Mouse (Mus musculus): ENCODE measurements around the gene Mea1. TPM values are rescaled to one million over a fixed set of nuclear protein-coding genes. Genes with fewer than 3 reads are reported as not detected.

Mea1 gene
- total RNA-seq, 2 experiments from 2014 or later = 44.2 to 47.1 TPM

GRCm38 (mm10) chr17:46661981-46662380 lies 16.6 kb upstream of the Mea1 start:
- intact Hi-C loops (cut with DNase I) = no loop called here
- no peak for DNase-seq

- intact Hi-C loops (cut with DNase I) = no loop called here
- peak in 1 of 2 experiments; percentile 50 for DNase-seq
Observed at GRCm38 (mm10) chr17:46662730-46663129, 15.9 kb upstream of the Mea1 start.

DNA sequence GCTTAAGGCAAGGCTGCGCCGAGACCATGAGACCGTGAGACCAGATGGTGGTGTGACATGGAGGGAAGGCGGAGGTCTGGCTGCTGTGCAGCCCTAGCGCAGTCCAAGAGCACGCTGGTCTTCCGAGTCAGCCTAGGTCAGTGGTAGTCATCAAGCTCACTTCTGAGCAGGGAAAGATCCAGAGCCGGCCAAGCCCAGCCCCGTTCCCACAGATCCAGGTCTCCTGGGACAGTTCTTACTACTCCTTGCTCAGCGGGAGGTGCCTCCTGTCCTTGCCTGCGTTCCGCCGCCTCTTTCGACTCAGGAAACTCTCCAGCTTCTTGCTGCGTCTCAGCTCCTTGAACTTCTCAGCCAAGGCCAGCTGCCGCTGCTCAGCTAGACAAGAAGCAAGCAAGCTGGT lies 10.9 kb upstream of the Mea1 start:
- peak; percentile 27 to 35 for DNase-seq
- intact Hi-C loops (cut with DNase I) = no loop called here

DNA sequence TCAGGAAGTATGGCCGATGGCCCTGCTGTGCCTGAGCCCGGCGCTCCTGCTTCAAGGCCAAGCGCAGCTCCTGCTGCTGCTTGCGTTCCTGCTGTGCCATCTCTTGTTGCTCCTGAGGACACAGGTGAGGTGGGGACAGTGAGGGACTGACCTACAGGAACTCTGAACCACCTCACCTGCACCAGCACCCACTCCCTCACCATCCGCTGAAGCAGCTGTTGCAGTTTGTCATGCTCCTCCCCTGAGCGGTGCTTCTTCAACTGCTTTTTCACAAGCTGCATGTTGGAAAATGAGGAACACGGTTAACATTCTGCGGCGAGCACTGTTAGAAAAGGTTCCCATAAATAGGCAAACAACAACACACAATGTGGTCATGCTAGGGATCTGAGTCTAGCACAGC lies 8.7 kb upstream of the Mea1 start:
- no peak for DNase-seq
- intact Hi-C loops (cut with DNase I) = no loop called here

DNA sequence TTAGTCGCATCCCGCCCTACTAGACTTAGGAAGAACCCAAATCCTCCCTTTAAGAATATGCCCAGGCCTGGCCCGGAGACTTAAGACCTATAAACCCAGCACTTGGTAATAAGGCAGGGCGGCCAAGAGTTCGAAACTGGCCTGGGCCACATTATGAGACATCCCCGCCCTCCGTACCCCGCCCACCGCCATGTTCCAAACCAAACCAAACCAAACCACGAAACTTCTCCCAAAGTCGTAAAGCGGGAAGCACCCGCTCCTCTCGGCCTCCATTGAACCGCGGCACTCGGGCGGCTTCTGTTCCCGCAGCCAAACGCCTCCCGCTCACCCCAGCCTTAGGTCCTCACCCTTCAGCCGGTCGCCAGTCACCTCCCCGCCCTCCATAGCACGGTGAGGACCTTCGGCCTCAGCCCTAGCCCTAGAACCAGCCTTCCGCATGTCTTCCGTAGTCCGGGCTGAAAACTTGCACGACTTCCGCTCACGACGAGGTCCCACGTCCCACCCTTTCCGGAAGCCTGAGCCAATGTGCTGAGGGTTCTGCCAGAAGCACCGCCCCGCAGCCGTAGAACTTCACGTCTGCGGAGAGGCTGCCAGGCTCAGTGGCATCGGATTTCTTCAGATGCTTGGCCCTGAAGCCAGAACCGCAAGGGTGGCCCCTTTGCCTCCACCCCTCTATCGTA lies 4.6 kb upstream of the Mea1 start, which contains the start of gene Rrp36:
Gene Rrp36 (minus strand): TSS at position 503 of the 680 bp plus-strand sequence.
- intact Hi-C loops (cut with DNase I) = no loop called here
- peak; percentile 89 to 95 for DNase-seq

DNA sequence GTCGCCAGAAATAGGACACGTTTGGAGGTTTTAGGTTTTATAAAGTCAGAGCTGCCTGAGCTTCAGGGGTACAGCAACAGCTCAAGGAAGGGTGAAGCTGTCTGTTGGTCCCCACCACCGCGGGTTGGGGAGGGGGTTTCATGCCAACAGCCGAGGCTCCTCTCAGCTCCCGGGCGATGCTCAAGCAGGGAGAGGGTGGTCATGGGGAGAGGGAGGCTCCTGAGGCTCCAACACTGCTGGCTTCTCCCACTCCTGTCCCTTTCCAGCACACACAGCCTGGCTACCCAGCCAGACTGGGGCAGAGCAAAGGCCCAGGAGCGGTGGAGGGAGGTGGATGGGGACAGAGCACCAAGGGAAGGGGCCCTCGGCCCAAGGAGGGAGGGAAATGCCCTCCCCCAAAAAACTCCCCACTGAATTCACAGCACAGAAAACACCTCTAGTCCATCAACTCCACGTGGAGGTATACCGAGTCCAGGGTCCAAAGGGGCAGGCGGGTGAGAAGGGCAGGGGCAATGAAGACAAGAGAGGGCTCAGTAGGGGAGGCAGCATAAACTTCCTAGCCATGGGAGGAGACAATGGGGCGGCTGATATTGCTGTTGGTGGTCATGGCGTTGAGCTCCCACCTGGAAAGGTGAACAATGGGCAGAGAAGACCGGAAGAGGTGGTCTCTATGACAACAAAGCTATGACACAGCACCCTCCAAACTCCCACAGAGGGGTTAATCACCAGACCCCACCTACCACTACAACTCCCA lies 3.9 kb upstream of the Mea1 start:
- intact Hi-C loops (cut with DNase I) = no loop called here
- no peak for DNase-seq

DNA sequence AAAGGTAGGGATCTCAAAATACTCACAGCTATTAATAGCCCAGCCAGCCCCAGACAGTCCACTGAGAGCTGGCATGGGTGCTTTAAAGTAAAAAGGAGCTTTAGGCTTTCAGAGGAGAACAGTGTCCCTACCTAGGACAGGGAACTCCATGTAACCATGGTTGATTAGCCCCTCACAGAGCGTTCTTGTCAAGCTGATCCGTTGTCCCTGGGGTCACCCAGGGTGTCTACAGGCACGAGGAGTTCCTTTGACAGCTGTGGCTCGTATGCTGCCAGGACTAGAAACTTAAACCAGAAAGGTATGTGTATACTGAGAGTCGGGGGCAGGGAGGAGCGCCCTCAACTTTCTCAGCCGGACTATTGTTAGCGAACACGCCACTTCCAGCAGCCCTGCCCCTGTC lies 318 bp downstream of the Mea1 start:
- DNase-seq = no peak
- intact Hi-C loops (cut with DNase I) = no loop called here

DNA sequence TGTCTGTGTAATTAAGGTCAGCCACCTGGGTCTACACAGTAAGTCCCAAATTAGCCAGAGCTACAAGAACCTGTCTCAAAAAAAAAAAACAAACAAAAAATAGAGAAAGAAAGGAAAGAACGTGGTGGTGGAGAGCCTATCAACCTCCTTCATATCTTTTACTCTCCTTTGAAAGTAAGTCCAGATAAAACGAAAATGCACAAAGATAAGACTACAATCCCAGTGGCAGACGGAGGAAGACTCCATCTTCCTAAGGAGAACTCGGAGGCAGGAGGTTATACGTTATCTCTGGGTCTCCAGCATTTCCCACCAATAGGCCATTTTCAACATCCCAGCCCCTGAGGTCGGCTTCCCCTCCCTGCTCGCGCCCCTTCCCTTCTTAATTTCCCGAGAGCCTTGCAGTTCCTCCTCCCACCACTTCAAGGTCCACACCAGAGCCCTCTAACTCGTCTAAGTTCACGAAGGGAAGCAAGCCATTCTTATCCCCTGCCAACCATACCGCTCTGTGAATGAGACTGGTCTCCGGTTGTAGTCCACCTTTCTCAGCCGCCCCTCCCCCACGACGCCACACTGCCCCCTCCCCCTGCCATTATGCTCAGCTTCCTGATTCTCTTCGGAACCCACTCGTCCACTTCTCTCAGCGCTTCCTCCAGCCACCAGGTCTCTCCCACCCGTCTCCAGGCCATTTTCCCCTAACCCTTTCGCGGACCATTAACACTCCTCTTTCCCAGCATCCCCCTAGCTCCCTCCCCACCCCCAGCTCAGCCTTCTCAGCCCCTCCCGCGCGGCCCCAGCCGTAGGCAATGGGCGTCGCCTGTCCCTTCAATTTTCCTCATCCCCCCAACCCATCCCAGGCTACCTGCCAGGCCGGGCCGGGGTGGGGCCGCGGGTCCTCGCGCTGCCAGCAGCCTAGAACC lies 1.5 kb downstream of the Mea1 start:
- DNase-seq = peak; percentile 59 to 62
- intact Hi-C loops (cut with DNase I) = loop anchor here (2.0 kb wide), 1 partner anchor 31 kb away; no protein-coding TSS in a partner anchor

DNA sequence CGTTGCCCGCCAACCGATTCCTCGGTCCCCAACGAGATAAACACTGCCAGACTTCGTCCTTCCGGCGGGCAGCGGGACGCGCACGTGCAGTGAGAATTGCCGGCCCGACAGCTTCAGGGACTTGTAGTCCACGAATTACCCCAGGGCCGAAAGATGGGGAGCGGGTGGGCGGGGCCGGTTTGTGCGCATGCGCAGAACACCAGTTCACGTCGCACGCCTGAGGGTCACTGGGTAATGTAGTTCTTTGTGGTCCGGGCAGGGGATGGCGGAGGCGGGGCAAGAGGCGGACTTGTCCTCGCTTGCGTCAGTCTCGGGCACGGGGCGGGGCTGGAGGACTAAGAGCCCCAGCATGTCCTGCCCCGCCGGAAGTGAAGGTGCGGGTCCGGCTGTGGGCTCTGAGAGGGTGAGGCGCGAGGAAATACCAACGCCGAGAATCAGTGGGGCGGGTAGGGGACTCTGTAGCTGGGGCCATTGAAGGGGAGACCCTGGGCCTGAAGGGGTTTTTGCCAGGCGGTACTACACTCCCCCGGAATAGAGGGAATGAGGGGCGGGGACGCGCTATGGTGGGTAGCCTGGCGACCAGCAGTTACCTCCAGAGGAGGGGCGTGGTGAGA lies 2.3 kb downstream of the Mea1 start, which contains the start of gene Klhdc3:
Gene Klhdc3 (minus strand): TSS at position 155 of the 614 bp plus-strand sequence.
- intact Hi-C loops (cut with DNase I) = loop anchor here (1.0 to 2.0 kb wide), 2 partner anchors 21 to 32 kb away; no protein-coding TSS in a partner anchor
- DNase-seq = peak; percentile 97

- intact Hi-C loops (cut with DNase I) = loop anchor here (1.0 to 2.0 kb wide), 2 partner anchors 21 to 33 kb away; no protein-coding TSS in a partner anchor
- DNase-seq = no peak
Observed at GRCm38 (mm10) chr17:46681466-46682118, 3.0 kb downstream of the Mea1 start.

- intact Hi-C loops (cut with DNase I) = no loop called here
Observed at GRCm38 (mm10) chr17:46682654-46683389, 4.2 kb downstream of the Mea1 start.

DNA sequence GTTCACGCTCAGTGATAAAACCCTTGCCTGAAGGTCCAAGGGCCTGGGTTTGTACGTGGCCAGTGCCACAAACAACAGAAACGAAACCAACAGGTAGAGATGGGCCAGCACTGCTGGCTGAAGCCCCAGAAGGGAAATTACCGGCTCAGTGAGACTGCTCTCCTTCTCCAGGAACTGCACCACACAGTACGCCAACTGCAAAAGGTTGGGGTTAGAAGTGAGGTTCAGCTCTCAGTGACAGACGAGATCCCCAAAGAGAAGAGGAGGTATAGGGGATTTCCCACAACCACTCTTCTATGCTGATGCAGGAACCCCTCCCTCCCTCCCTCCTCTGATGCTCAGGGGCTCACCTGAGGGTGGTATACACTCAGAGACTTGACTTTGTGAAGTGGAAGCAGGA lies 7.3 kb downstream of the Mea1 start:
- intact Hi-C loops (cut with DNase I) = no loop called here
- DNase-seq = no peak

More at GRCm38 (mm10) chr17:46682654-46683389, 4.2 kb downstream of the Mea1 start:
- no peak for DNase-seq

DNA sequence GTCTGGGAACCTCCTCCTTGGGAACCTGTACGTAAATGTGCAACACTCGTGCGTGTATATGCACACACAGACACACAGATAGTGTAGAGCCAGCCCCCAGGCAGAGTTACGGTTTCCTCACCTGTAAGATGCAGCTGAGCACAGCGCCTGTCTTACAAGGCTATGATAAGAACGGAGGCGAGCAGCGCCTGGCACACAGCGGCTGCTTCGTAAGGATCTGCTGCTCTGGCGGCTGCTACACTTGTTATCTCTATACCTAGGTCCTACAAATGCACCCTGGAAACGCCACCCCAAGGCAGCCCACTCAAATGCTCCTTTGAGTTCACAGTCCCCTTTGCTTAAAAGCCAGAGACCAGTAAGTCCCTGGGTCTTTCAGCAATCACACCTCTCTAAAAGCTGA lies 12.1 kb downstream of the Mea1 start:
- intact Hi-C loops (cut with DNase I) = no loop called here
- DNase-seq = no peak

DNA sequence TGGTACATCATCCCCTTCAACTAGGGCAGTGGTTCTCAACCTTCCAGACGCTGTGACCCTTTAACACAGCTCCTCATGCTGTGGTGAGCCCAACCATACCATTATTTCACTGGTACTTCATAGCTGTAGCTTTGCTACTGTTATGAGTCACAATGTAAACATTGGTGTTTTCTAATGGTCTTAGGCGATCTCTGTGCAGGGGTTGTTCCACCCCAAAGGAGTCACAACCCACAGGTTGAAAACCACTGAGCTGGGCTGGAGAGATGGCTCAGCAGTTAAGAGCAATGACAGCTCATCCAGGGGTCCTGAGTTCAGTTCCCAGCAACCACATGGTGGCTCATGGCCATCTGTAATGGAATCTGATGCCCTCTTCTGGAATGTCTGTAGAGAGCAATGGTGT lies 12.8 kb downstream of the Mea1 start:
- no peak for DNase-seq
- intact Hi-C loops (cut with DNase I) = no loop called here

GRCm38 (mm10) chr17:46694517-46695063 lies 16.0 kb downstream of the Mea1 start:
- DNase-seq = no peak
- intact Hi-C loops (cut with DNase I) = no loop called here

GRCm38 (mm10) chr17:46698515-46698914 lies 19.9 kb downstream of the Mea1 start:
- no peak for DNase-seq
- intact Hi-C loops (cut with DNase I) = no loop called here

GRCm38 (mm10) chr17:46699245-46699644 lies 20.7 kb downstream of the Mea1 start:
- no peak for DNase-seq
- intact Hi-C loops (cut with DNase I) = no loop called here

DNA sequence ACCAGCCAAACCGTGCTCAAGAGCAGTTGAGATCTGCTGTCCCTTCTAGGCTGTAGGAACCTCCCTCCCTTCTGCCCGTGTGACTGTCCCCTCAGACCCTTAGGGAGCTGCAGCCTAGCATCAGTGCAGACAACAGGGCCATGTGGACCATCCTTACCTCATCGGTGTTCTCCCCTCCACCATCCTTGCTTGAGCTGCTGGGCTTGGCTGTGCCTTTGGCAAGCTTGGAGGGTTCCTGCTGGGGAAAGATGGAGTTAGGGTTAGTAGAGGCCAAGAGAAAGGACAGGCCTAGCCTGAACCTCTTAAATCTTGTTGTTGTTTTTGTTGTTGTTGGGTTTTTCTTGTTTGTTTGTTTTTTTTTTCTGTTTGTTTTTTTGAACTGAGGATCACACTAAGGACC lies 21.3 kb downstream of the Mea1 start:
- no peak for DNase-seq
- intact Hi-C loops (cut with DNase I) = no loop called here

DNA sequence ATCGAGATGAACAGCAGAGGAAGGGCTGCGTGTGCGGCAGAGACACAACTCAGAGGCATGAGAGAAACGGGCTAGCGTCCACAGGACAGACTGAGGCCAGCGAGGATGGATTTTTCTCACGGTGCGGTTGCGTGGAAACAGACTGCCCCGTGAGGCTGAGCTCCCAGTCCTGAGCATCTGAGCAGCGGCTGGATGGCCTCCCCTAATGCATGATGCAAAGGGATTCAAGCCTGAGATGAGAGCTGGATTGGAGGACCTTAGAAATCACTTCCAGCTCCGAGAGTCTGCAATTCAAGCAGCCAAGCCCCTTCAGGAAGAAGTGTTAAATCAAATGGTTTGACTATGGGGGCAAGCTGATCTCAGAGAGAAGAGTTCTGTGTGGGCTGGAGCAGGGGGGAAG lies 22.9 kb downstream of the Mea1 start:
- DNase-seq = no peak
- intact Hi-C loops (cut with DNase I) = no loop called here

Measured in heart, postnatal 14 days (tissue).